Mouse (Mus musculus): ENCODE data around the gene Slc4a7. TPM values are rescaled to one million over a fixed set of nuclear protein-coding genes. Genes with fewer than 3 reads are reported as not detected.

The Slc4a7 gene
- total and polyA plus RNA-seq, 3 experiments: 2.8 to 16.5 (median 13.1) TPM

GRCm38 (mm10) chr14:14781169-14781568, 79.1 kb downstream of the Slc4a7 start:
- H3K9ac ChIP-seq (ENCODE audit: low read depth, low read length): no peak overlapping the region
- no peaks in the 10 kb centered on the region for H3K36me3 ChIP-seq (ENCODE audit: control insufficient read depth, insufficient read depth, low read length)
- H3K27me3 ChIP-seq (ENCODE audit: control insufficient read depth, insufficient read depth, low read length): no peaks in the 10 kb centered on the region
- TF ChIP-seq CTCF (IDR thresholded peaks at IDR 0.05) (no peak), EP300 (IDR thresholded peaks at IDR 0.05; ENCODE audit: insufficient read depth, low read depth, low read length) (no peak), POLR2A (IDR thresholded peaks at IDR 0.05; ENCODE audit: insufficient read depth, low read depth, low read length) (no peak)
- H3K4me3 ChIP-seq: no peak overlapping the region
- no peak for DNase-seq
- H3K79me2 ChIP-seq (replicated peaks; ENCODE audit: control insufficient read depth, insufficient read depth, low read length): no peaks in the 10 kb centered on the region
- intact Hi-C loops (cut with DNase I): no loop called here
- no peak overlapping the region for H3K27ac ChIP-seq
- H3K4me1 ChIP-seq (ENCODE audit: control insufficient read depth, insufficient read depth, low read length): no peaks in the 10 kb centered on the region
- WGBS: 91% methylated on average over 2 of the region's 2 CpGs

DNA sequence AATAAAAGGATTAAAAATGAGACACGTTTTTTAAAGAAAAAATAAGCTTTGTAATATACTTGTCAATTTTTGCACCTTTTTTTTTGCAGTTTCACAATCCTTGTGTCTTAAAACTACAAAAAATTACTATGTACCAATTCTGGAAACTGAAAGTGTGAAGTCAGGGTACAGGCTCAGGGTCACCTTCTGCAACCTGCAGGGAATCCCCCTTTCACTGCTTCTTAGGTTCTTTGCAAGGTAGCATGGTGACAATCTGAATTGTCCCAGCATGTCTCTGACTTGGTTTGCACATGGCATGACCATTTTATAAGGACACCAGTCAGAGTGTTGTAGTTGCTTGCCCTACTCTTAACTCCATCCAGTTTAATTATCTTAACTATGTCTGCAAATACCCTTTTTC, 82.1 kb downstream of the Slc4a7 start:
- 95% methylated on average over 1 of the region's 1 CpGs for WGBS
- Histone ChIP-seq H3K79me2 (replicated peaks; ENCODE audit: control insufficient read depth, insufficient read depth, low read length) (no peaks in the 10 kb centered on the region), H3K27me3 (ENCODE audit: control insufficient read depth, insufficient read depth, low read length) (no peaks in the 10 kb centered on the region), H3K36me3 (ENCODE audit: control insufficient read depth, insufficient read depth, low read length) (no peaks in the 10 kb centered on the region), H3K9ac (ENCODE audit: low read depth, low read length) (no peak overlapping the region), H3K27ac (no peak overlapping the region), H3K4me1 (ENCODE audit: control insufficient read depth, insufficient read depth, low read length) (no peaks in the 10 kb centered on the region), H3K4me3 (no peak overlapping the region)
- intact Hi-C loops (cut with DNase I): no loop called here
- no peak for TF ChIP-seq CTCF (IDR thresholded peaks at IDR 0.05)
- no peak for TF ChIP-seq POLR2A (IDR thresholded peaks at IDR 0.05; ENCODE audit: insufficient read depth, low read depth, low read length)
- no peak for TF ChIP-seq EP300 (IDR thresholded peaks at IDR 0.05; ENCODE audit: insufficient read depth, low read depth, low read length)
- DNase-seq: no peak

DNA sequence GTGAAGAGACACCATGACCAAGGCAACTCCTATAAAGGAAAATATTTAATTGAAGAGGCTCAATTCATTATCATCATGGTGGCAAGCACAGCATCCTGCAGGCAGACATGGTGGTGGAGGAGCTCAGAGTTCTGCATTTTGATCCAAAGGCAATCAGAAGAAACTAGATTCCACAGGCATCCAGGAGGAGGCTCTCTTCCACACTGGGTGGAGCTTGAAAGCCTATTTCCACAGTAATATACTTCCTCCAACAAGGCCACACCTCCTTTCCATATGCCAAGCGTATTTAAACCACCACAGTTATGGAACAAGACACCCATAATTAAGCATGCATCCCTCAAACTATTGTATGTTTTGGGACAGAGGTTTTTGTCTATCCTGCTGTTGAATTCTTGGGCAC, 84.9 kb downstream of the Slc4a7 start:
- H3K27me3 ChIP-seq (ENCODE audit: control insufficient read depth, insufficient read depth, low read length): no peaks in the 10 kb centered on the region
- H3K36me3 ChIP-seq (ENCODE audit: control insufficient read depth, insufficient read depth, low read length): no peaks in the 10 kb centered on the region
- TF ChIP-seq POLR2A (IDR thresholded peaks at IDR 0.05; ENCODE audit: insufficient read depth, low read depth, low read length) (no peak), CTCF (IDR thresholded peaks at IDR 0.05) (no peak), EP300 (IDR thresholded peaks at IDR 0.05; ENCODE audit: insufficient read depth, low read depth, low read length) (no peak)
- DNase-seq: no peak
- intact Hi-C loops (cut with DNase I): no loop called here
- H3K9ac ChIP-seq (ENCODE audit: low read depth, low read length): no peak overlapping the region
- H3K79me2 ChIP-seq (replicated peaks; ENCODE audit: control insufficient read depth, insufficient read depth, low read length): no peaks in the 10 kb centered on the region
- no peak overlapping the region for H3K27ac ChIP-seq
- no peaks in the 10 kb centered on the region for H3K4me1 ChIP-seq (ENCODE audit: control insufficient read depth, insufficient read depth, low read length)
- 93% methylated on average over 1 of the region's 1 CpGs for WGBS
- no peak overlapping the region for H3K4me3 ChIP-seq

DNA sequence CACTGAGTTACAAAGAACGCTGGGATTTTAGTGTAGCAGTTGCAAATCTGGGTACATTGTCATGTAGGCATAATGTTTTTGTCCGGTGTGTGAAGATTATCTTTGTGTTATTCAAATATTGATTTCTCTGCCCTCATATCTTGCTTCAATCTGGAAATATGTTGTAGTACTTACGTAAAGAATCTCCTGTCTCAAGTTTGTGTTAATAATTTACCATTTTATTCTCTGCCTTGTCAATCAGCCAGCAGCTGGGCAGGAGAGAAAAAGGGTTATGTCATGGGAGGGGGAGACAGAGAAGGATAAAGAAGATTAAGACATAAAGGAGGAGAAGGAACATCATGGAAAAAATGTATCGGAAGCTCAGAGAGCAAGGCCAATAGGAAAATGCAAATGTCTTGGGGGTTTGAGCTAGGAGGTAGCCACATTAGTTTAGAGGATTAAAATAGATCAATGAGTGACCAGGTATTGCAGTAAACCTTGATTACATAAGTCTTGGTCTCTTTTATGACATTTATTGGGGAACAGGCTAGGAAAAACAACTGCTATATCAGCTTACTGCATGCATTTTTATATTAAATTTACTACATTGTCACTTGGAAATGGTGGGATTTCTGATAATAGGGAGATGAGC, 87.9 kb downstream of the Slc4a7 start:
- TF ChIP-seq EP300 (IDR thresholded peaks at IDR 0.05; ENCODE audit: insufficient read depth, low read depth, low read length) (no peak), CTCF (IDR thresholded peaks at IDR 0.05) (no peak), POLR2A (IDR thresholded peaks at IDR 0.05; ENCODE audit: insufficient read depth, low read depth, low read length) (no peak)
- WGBS: 94% methylated on average over 4 of the region's 4 CpGs
- intact Hi-C loops (cut with DNase I): no loop called here
- Histone ChIP-seq H3K27me3 (ENCODE audit: control insufficient read depth, insufficient read depth, low read length) (no peaks in the 10 kb centered on the region), H3K4me1 (ENCODE audit: control insufficient read depth, insufficient read depth, low read length) (no peaks in the 10 kb centered on the region), H3K36me3 (ENCODE audit: control insufficient read depth, insufficient read depth, low read length) (no peaks in the 10 kb centered on the region), H3K4me3 (no peak overlapping the region), H3K79me2 (replicated peaks; ENCODE audit: control insufficient read depth, insufficient read depth, low read length) (no peaks in the 10 kb centered on the region), H3K27ac (no peak overlapping the region), H3K9ac (ENCODE audit: low read depth, low read length) (no peak overlapping the region)
- no peak for DNase-seq

DNA sequence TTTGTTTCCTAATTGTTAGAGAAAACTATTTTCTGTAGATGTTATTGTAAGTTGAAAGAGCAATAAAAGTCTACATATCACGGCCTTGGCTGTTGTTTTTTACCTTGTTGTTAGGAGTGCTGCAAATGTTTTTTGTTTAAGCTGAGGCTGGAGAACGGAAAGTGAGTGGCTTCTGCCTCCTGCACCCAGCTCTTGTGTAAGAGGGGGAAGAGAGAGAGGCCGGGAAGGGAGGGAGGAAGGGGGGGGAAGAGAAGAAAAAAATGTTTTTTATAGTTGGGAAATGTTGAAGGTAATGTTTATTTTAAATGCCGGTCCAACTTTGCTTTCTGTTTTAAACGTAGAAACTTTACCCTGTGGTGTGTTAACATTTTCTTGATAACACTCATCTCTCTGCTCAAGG, 97.8 kb downstream of the Slc4a7 start:
- Histone ChIP-seq H3K36me3 (ENCODE audit: control insufficient read depth, insufficient read depth, low read length) (no peaks in the 10 kb centered on the region), H3K27ac (no peak overlapping the region), H3K27me3 (ENCODE audit: control insufficient read depth, insufficient read depth, low read length) (no peaks in the 10 kb centered on the region), H3K4me1 (ENCODE audit: control insufficient read depth, insufficient read depth, low read length) (no peaks in the 10 kb centered on the region), H3K79me2 (replicated peaks; ENCODE audit: control insufficient read depth, insufficient read depth, low read length) (no peaks in the 10 kb centered on the region), H3K4me3 (no peak overlapping the region), H3K9ac (ENCODE audit: low read depth, low read length) (no peak overlapping the region)
- TF ChIP-seq CTCF (IDR thresholded peaks at IDR 0.05) (no peak), EP300 (IDR thresholded peaks at IDR 0.05; ENCODE audit: insufficient read depth, low read depth, low read length) (no peak), POLR2A (IDR thresholded peaks at IDR 0.05; ENCODE audit: insufficient read depth, low read depth, low read length) (no peak)
- no peak for DNase-seq
- 69% methylated on average over 5 of the region's 5 CpGs for WGBS
- intact Hi-C loops (cut with DNase I): no loop called here

DNA sequence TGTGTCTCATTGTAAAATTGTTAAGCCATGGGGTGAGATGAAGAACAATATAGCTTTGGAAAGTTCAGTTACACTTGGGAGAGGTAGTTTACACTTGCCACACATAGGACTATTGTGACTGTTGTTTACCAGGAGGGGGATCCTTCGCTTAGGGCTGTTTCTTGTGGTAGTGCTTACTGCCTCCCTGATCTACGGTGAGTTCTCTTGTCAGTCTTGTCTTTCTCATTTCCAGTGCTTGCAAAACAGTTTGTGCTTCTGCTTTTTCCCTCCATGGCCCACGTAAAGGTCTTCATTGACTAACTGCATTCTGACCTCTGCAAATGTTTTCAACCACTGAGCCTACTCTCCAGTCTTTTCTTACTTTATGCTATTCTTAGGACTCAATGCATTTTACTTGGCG, 98.3 kb downstream of the Slc4a7 start:
- no peak for DNase-seq
- H3K9ac ChIP-seq (ENCODE audit: low read depth, low read length): no peak overlapping the region
- TF ChIP-seq POLR2A (IDR thresholded peaks at IDR 0.05; ENCODE audit: insufficient read depth, low read depth, low read length): no peak
- no peak for TF ChIP-seq EP300 (IDR thresholded peaks at IDR 0.05; ENCODE audit: insufficient read depth, low read depth, low read length)
- TF ChIP-seq CTCF (IDR thresholded peaks at IDR 0.05): no peak
- no peaks in the 10 kb centered on the region for H3K27me3 ChIP-seq (ENCODE audit: control insufficient read depth, insufficient read depth, low read length)
- H3K79me2 ChIP-seq (replicated peaks; ENCODE audit: control insufficient read depth, insufficient read depth, low read length): no peaks in the 10 kb centered on the region
- 85% methylated on average over 4 of the region's 4 CpGs for WGBS
- no peak overlapping the region for H3K4me3 ChIP-seq
- H3K27ac ChIP-seq: no peak overlapping the region
- no peaks in the 10 kb centered on the region for H3K4me1 ChIP-seq (ENCODE audit: control insufficient read depth, insufficient read depth, low read length)
- no peaks in the 10 kb centered on the region for H3K36me3 ChIP-seq (ENCODE audit: control insufficient read depth, insufficient read depth, low read length)
- intact Hi-C loops (cut with DNase I): no loop called here
